Mouse (Mus musculus) mouse trophoblast stem cell (cell line): ENCODE results near the gene Gen1.

ENCODE experiments used
- in situ Hi-C, 2 experiments: fragments of 300-500 bp; cut with MseI, MboI; formaldehyde crosslinking; loops; 2 replicates in 1 of 2; 3 replicates in 1 of 2; pipeline ENCODE4 v1.15.1; 2025

The Gen1 gene

DNA sequence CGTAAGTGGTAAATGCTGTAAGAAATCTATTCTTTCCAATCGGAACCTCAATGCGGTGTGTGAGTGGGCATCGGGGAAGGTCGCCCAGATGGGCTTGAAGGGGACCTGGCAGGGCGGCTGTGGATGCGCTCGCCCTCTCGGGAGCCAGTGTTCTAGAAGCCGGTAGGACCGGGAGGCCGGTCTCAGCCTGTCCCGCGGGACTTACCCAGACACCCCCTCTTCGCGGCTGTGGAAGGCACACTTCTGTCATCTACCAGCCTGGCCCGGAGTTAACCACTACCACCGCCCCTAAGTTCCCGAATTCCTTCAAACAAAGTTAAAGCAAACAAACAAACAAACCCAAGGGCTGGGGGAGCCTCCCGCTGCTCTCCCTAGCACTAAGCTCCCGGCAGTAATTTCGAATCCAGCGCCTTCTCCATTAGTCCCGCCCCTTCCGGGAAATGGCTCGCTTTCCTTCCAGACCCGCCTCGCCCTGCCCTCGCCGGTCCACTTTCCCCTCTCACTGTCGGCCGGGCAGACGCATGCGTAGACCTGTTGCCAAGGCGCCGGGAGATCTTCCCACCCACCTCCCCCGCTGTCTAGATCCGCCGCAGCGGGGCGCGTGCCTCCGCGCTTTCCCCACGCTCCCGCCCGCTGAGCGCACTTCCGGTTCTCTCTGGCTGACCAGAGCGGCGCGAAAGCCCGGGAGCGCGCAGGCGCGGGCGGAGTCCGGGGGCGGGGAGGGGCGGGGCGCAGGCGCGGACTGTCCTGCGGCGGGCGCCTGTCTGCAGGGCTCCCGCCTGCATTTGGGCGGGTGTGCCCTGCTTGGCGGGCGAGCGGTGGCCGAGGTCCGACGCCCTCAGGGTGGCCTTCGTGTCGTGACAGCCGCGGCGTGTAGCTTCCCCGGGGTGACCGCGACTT, at the start of gene Gen1, which contains the start of gene Smc6:
Gene Gen1, minus strand, starts transcription at position 420 of the 900 bp plus-strand sequence.
Gene Smc6, plus strand, starts transcription at position 505 of the 900 bp plus-strand sequence.
- in situ Hi-C loops = no loop called here

DNA sequence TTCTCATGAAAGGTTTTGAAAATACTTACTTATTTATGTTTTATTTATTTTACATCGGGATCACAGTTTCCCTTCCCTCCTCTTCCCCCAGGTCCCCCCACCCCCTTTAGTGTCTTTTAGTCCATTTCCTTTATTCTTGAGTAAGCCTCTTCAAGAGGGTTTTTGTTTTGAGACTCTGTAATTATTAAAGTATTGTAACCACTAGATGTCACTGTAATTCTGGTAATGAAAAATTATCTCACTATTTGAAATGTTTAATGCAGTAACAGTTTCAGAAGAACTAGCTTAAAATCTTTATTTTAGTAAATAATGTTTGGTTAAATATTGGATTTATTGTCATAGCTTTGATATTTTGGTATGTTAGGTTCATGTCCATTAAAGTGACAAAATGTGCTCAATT, 48.2 kb upstream of the Gen1 start:
- in situ Hi-C loops = no loop called here

DNA sequence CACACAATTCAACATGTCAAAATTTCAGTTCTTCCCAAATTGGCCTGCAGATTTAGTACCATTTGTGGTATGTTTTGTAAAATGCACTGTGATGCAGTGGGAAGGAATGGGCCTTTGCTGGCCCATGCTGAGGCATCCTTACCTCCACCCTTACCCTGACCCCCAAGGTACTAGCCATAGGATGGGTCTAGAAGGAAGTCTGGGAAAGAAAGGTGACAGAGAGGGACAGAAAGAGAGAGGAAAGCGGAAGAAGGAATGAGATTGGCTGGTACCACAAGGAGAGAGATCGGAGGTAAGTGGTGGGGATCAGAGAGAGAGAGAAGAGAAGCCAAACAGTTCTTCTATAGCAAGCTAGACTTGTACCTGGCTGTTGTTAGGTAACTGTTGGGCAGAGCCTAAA, 45.5 kb upstream of the Gen1 start:
- in situ Hi-C loops = no loop called here

DNA sequence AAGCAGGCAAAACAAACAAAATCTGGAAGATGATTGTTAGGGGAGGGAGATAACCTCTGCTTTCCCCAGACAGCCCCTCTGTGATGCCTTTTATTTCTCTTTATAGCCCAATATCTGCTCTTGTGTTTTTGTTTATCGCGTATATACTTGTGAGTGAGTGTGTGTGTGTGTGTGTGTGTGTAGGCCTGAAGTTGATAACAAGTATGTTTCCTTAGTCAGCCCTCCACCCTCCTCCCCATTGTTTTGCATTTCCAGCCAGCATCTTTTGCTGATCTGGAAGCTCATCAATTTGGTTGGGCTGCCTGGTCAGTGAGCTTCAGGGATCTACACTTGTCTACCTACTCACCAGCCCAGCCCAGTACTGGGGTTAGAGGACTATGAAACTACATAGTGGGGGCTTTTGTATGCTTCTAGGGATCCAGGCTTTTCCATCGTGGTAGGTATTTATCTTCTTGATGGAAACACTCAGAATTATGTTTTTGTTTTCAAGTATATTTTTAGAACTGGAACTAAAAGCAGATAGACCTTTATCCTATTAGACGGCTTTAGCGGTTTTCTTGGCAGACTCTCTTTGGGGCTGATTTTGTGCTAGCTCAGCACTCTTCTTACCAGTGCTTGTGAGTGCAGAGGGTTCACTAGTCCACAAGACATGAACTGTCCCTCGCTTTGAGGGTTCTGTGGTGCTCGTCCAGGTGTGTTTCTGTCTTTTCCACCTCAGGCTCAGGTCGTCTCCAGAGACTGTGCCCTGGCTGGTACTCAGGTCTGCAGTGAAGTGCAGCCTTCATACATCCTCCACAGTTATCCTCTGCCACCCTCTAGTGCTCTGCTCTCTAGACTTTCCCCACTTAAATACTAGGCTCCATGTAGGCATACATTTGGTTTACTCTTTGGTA, 41.4 kb upstream of the Gen1 start:
- in situ Hi-C loops = no loop called here

DNA sequence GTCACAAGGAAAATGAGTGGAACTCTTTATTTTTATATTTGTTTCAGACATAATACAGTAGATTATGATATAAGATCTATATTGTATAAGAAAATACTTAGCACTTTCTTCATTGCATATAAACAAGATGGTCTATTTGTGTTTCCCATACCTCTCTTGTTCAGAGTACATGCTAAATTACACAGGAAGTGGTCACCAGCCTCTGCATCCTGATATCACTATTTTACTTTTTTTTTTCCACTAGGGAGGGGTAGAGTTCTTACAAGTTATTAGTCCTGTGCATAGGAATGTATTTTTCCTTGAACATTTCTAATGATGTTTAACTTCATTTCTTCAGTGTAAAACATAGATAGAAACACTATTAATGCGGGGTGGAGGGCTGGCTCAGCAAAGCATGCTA, 35.3 kb upstream of the Gen1 start:
- in situ Hi-C loops = no loop called here

DNA sequence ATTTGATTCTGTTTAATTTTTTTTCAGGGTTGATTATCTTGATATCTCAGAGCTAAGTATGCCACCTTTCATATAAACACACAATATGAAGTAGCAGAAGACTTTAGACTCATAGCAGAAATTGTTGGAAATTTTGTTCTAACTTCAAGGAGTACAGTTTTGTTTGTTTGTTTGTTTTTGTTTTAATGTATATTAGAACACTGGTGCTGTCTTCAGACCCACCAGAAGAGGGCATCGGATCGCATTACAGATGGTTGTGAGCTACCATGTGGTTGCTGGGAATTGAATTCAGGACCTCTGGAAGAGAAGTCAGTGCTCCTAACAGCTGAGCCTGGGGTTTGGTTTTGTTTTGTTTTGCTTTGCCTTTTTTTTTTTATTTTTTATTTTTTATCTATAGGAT, 20.8 kb upstream of the Gen1 start:
- in situ Hi-C loops = no loop called here

DNA sequence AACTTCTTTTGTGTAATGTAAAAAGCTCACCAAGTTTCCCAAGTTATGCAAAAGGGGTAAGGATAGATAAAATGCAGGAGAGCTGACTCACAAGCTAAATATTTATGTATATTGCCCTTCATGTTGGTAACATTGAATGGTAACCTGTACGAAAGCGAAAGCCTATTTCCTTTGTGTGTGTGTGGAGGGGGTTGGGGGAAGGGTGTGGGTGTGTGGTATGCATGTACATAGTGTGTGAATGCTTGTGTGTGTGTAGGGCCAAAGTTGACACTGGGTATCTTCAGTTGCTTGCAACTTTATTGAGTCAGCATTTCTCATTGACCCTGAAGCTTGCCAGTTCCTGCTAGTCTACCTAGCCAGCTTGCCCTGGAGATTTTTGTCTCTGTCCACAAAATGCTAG, 16.0 kb upstream of the Gen1 start:
- in situ Hi-C loops = no loop called here

DNA sequence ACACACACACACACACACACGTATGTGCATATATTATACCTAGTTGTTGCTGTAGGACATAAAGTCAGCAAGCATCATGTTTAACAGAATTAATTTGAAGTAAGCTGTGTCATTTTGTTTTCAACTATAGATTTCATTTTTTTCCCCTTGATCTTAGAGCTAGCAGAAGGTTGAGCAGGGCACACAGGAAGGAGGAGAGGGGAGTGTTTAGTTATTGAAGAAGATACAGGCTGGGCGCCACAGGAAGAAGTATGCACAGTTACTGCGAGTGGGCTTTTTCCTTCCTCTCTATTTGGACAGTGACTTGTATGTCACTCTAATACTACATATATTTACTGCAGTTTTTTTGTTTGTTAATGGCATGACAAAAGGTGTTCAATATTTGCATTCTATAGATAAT, 14.3 kb upstream of the Gen1 start:
- in situ Hi-C loops = no loop called here

DNA sequence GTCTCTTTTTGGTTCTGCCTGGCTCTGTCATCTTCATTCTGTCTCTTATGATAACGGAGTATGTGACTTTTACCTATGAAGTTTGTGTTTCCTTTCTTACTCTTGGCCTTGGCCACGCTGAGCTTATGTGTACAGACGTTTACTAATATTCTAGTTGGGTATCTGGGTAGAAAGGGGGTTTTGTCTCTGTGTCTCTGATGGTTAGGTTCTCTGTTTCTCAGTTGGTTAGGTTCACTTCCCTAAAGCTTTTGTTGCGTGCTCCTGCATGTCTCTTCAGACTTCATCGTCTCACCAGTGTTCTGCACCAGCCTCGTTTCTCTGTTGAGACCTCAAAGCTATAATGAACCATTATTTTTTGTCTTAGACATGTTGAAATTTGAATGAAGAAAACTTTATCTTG, 11.6 kb upstream of the Gen1 start:
- in situ Hi-C loops = no loop called here

DNA sequence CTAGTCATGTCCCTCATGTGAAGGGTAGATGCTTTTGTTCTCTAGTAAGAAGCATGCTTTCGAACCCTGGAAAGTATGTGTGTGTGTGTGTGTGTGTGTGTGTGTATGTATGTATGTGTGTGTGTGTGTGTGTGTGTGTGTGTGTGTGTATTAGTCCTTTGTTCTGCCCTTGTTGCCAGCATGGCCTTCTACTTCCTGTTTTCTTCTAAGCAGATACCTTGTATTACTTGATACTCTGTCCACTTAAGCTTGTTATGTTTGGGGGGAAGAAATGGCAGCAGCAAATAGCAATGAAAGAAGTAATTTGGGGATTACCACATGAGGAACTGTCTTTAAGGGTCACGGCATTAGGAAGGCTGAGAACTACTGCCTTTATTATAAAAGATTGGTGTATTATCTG, 11.0 kb upstream of the Gen1 start:
- in situ Hi-C loops = no loop called here

DNA sequence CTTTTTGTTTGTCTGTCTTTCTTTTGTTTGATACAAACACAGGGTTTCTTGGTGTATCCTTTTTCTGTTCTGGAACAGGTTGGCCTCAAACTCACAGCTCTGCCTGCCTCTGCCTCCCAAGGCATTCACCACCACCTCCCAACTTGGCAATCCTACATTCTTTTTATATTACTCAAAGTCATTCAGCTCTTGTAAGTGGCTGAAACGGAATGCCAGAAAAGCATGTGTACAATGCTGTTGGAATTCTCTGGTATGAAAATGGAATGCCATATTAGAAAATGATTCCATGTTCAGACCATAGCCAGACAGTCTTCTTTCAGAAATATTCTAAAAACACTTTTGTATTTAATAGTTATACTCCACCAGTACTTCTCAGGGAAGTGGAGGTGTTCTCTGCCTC, 7.6 kb upstream of the Gen1 start:
- in situ Hi-C loops = no loop called here

DNA sequence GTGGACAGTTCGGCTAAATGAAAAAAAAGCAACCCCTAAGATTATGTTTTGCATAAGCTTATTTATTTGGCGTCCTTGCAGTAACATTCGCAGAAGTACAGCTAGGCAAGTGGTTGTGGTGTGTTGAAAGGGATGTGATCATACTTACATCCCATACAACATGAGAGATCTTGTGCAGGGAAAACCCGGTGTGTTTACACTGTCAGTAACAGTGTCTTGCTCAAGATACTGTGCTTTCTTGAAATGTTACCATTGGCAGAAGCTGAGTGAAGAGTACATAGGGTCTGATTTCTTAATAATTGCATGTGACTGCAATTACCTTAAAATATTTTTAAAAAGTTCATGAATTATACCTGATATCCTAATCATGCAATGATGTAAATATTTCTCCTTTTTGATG, 7.0 kb upstream of the Gen1 start:
- in situ Hi-C loops = no loop called here

DNA sequence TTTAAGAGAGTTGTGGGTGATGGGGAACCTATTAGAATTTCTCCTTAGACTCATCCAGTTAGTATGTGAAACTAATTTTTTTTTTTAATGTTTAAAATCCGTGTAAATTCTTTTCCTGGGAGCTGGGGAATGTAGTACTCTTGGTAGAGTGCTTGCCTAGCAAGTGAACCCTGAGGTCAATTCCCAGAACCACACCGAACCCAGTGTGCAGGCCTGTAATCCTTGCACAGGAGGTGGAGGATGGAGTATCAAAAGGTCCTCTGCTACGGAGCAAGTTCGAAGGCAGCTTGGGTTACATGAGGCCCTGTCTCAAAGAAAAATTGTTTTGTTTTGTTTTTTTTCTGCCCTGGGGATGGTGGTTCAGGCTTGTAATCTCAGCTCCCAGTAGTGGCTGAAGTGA, 1.4 kb upstream of the Gen1 start:
- in situ Hi-C loops = no loop called here

DNA sequence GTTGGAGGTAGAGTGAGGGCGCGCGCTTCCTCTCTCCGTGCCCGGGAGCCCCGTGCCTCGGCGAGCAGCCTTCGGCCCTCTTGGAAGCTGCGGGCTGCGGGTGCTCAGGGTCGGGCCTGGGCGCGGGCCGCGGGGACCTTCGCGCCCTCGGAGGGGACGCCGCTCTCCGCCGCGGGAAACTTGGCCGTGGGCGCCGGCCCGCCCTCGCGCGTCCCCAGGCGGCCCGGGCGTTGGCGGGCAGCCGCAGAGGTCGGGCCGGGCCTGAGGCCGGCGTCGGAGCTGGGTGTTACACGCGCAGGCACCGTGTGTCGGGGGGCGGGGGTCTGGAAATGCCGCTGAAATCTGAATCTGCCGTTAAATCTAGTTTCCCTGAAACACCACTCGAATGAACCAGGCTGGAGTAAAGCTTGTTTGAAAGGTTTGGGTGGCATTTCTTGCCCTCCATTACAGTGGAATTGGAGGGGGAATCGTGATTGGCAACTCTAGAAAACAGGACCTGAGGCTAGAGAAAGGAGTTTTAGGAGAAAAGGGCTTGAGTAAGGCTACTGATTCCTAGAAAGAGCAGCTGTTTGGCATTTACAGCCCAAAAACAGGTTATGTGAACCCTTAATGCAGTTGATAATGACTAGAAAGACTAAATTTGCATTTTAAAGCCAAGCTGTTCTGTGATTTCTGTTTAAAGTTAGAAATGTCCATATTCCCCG, 833 bp upstream of the Gen1 start:
- in situ Hi-C loops = no loop called here

DNA sequence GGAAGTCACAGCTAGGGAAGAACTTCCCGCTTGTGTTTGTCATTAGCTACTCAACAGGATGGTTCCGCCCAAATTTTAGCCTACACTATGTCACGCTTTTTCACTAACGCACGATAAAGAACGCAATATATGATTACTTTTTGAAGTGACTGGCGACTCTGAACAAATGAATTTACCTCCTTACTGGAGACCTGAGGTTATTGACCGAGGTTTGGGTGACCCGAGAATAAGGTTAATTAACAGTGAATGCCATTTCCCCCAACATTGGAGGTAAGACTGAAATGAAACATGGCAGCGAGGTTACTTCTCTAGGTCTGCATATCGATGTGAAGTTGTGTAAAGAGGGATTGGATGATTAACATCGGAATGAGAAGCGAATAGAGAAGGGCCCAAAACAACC, 706 bp downstream of the Gen1 start:
- in situ Hi-C loops = no loop called here

DNA sequence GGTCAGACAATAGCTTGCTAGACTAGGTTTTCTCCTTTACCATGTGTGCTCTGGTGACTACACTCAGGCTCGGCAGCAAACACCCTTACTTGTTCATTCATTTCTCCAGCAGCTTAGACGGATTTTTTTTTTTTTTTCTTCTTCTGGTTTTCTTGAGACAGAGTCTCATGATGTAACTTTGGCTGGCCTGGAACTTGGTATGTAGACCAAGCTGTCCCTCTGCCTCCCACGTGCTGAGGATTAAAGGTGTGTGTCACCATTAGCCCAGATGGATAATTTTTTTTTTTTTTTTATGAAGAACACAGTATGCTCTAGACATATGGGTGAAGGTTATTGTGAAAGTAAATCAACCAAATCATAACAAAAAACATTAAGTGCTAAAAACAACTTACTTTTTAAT, 15.3 kb downstream of the Gen1 start:
- in situ Hi-C loops = no loop called here

DNA sequence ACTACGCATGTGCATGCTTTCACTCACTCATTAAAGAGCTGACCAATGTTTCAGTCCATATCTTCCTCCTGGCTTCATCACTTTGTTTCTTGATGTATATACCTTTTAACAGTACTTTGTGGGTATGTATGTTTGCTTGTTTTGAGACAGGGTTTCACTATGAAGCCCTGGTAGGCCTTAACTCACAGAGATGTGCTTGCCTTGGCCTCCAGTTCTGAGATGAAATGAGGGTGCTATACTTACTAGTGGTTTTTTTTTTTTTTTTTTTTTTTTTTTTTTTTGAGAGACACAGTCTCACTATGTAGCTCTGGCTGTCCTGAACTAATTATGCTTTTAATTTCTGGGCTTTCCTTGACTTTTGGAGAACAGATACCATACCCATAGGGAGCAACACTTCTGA, 18.1 kb downstream of the Gen1 start:
- in situ Hi-C loops = no loop called here

DNA sequence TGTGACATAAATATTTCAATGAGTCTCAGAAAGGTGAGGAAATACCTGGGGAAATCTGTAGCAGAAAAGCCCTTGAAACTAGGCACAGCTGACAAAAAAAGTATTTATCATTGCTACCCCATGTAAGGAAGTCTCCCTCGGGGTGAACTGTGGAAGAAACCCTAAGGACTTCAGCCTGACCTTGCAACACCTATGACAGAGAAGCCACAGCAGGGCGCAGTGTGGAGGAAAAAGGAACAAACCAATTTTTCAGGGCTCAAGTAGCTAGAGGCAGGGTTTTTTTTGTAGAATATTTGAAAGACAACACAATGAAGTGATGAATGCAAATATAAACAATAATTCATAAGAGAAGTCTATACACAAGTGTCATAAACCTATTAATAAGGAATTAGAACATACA, 29.6 kb downstream of the Gen1 start:
- in situ Hi-C loops = no loop called here

DNA sequence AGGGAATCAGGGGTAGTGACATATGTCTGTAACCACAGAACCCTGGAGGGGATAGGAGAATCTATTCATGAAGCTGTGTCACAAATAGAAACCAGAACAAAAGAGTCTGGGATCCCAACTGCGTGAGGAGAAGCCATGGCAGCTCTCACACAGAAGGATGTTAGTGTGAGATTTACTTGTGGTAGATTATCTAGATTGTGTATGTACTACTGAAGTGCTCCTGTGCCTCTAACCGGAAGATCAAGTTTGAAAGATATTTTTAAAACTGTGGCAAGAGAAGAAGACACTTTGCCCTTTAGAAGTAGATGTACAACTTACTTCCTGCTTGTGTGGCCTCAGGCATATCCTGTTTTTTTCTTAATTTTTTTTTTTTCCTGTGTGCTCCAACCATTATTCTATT, 35.3 kb downstream of the Gen1 start:
- in situ Hi-C loops = no loop called here

DNA sequence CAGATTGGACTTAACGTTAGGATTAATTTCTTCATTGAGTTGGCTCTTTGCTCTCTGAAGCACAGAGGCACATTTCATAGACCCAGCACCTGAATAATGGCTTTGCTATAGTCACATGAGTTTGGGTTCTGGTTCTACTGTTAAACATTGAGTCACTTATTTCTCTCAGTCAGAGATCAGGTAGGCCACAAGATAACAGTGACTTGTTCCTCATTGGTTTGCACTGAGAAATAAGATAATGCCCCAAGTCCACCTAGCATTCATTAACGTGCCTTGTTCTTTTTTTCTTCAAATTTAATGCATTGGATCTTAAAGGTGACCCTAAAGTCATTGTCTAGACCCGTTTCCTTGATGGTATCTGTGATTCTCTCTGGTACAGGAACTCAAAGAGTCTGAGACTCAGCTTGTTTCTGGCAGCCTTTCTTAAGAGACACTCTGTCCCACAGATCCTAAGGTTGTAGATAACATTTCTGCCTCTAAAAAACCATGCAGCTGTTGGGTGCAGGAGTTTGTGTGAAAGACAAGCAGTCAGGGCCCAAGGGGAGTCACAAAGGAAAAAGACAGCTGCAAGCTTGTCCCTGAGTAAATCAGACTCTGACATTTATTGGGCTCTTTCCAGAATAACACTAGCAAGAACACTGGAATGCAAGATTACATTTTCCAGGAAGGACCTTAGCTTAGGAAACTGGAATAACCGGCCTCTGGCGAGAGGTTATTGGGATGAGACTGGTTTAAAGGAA, 38.9 kb downstream of the Gen1 start:
- in situ Hi-C loops = no loop called here

DNA sequence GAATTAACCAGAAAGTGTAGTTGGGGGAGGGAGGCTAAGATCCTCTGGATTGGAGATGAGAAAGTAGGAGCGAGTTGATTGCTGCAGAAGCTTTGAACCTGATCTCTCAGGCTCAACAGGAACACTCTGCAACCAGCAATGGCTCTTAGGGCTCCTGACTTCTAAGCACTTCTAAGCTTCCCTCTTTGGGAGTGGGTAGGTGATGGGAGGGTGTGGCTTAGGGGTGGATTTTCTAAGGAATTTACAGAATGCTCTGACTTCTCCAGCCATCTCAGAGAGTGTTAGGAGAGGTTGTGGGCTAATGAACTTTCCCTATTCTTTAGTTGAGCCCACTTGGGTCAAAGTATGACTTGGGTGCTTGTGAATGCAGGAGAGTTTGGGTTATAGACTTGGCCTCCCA, 39.5 kb downstream of the Gen1 start:
- in situ Hi-C loops = no loop called here
